Mouse (Mus musculus) lung, adult 2 months (tissue): ENCODE data around the gene Spata45.

Experiments used
- CTCF ChIP-seq: fragments of 200-500 bp; IDR thresholded peaks from 2 replicates; pipeline ENCODE4 v1.5.1; 2011; ENCODE audit warnings: mild to moderate bottlenecking, low read length, control low read depth; ENCODE audit not compliant: insufficient read depth
- POLR2A ChIP-seq: fragments of 200-500 bp; IDR thresholded peaks from 2 replicates; pipeline ENCODE4 v1.6.1; 2011; ENCODE audit warnings: low read depth, mild to moderate bottlenecking, control low read depth, low read length, borderline replicate concordance; ENCODE audit errors: extremely low read depth

DNA sequence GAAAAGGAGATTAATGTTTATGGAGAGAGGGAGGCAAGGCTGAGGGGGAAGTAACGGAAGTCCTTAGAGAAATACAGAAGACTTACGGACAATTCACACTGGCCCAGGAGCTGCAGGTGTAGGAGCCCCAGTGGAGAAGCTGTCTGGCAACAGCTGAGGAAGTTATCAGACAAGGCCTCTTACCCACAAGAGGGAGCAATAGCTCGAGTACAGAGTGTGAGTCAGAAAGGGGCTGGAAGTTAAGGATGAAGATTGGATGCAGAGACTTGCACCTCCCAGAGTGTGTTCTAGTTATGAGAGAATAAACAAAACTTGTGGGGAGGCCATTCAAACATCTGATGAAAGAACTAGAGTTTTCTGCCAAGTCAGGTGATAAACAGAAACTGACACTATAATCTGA lies 21.0 kb downstream of the Spata45 start:
- TF ChIP-seq CTCF (no peak), POLR2A (no peak)
